Mouse (Mus musculus) lung, postnatal 14 days (tissue): ENCODE measurements around the gene Rorb.

Experiments
- DNase-seq: peaks from one replicate; pipeline ENCODE4 v3.0.0; 2021

Gene Rorb

GRCm38 (mm10) chr19:18887646-18888407 is 223.2 kb downstream of the Rorb start:
- DNase-seq, result no peak

- DNase-seq, result no peak
These were observed 229.8 kb downstream of the Rorb start for GRCm38 (mm10) chr19:18881162-18881561.
